Mouse (Mus musculus) hindbrain, postnatal 0 days (tissue): Measurements from ENCODE around the gene Gtpbp1. TPM values are rescaled to one million over a fixed set of nuclear protein-coding genes. Genes with fewer than 3 reads are reported as not detected.

Source experiments
- ATAC-seq: fragments of 200-750 bp; cut with Nextera tagmentation; 2 replicates; pipeline ENCODE4 v1.8.0; 2017; ENCODE audit warnings: mild to moderate bottlenecking, moderate TSS enrichment, moderate library complexity
- DNase-seq: peaks from one replicate; pipeline ENCODE4 v3.0.0-alpha.2; 2015; ENCODE audit warnings: low spot score
- H3K27ac ChIP-seq: fragments of 300-500 bp; sonication (generic); 2 replicates; pipeline ENCODE4 v1.5.1; 2014; ENCODE audit warnings: mild to moderate bottlenecking
- H3K27me3 ChIP-seq: fragments of 300-500 bp; sonication (generic); 2 replicates; pipeline ENCODE4 v1.6.1; 2014; ENCODE audit warnings: low read length, mixed read lengths; ENCODE audit not compliant: insufficient read depth
- H3K36me3 ChIP-seq: fragments of 300-500 bp; sonication (generic); 2 replicates; pipeline ENCODE4 v1.6.1; 2014; ENCODE audit warnings: low read length, mixed read lengths; ENCODE audit not compliant: insufficient read depth
- H3K4me1 ChIP-seq: fragments of 300-500 bp; sonication (generic); 2 replicates; pipeline ENCODE4 v1.6.1; 2014; ENCODE audit warnings: antibody characterized with exemption, low read length, mixed read lengths; ENCODE audit not compliant: insufficient read depth
- H3K4me2 ChIP-seq: fragments of 300-500 bp; sonication (generic); 2 replicates; pipeline ENCODE4 v1.6.1; 2014; ENCODE audit warnings: low read depth, mild to moderate bottlenecking, low read length, moderate library complexity, mixed read lengths
- H3K4me3 ChIP-seq: fragments of 300-500 bp; sonication (generic); 2 replicates; pipeline ENCODE4 v1.5.1; 2014; ENCODE audit warnings: low read length
- H3K9ac ChIP-seq: fragments of 300-500 bp; sonication (generic); replicated peaks from 2 replicates; pipeline ENCODE4 v1.6.1; 2014; ENCODE audit warnings: mild to moderate bottlenecking, low read length, moderate library complexity, mixed read lengths
- H3K9me3 ChIP-seq: fragments of 300-500 bp; sonication (generic); 2 replicates; pipeline ENCODE4 v1.6.1; 2016; ENCODE audit warnings: low read length, mixed read lengths
- CTCF ChIP-seq: IDR thresholded peaks from 2 replicates; pipeline ENCODE4 v1.5.1; 2016; ENCODE audit warnings: antibody characterized with exemption, control low read depth, low read depth
- WGBS: fragments of 180-500 bp; shearing (Covaris S2); extraction: QIAGEN DNeasy Blood & Tissue Kit; methylation state at CpG from one replicate; pipeline ENCODE4 v1.1.7; 2014; 5-methylcytosine and 5-hydroxymethylcytosine counted together
- polyA plus RNA-seq: library from polyadenylated mRNA; unstranded; fragments of >200 nt; fragmentation: Nextera tagmentation; extraction: Ambion mirVana; gene quantifications from 2 replicates; pipeline ENCODE4 v1.2.1, GENCODE M21; 2015
- total RNA-seq: library from RNA; depleted of rRNA; stranded (reverse); fragments of >200 nt; gene quantifications from 2 replicates; pipeline ENCODE4 v1.2.3, GENCODE M21; 2014

The Gtpbp1 gene
- total and polyA plus RNA-seq, 2 experiments from 2014 or later: 38.3 to 88.2 TPM

DNA sequence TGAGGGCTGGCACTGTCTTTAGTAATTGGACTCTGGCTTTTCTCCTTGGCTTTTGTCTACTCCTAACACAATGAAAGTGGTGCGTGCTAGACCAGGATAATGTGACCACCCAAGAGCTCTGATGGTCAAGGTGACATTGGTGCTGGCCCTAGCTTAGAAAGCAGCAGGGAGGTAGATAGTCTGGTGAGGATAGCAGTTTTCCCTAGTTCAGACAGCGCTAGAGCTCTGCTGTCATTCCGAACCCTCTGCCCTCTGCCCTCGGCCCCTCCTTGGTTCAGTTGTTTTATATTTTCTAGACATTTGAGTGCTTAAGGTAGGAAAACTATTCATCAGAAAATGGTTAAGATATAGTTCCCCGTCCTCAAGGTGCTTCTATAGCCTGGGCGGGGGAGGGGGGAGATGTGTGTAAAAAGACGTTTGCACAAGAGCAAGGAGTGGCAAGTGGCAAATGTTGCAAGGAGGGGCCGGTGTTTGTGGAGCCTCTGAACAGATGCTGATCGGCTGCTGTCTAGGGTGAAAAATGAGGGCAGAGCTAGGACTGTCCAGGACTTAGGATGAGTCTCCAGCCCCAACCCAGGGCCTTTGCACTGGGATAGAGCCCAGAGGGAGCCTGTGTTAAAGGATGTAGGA, 7.0 kb downstream of the Gtpbp1 start:
- ATAC-seq: peak; percentile 62
- TF ChIP-seq CTCF: no peak

DNA sequence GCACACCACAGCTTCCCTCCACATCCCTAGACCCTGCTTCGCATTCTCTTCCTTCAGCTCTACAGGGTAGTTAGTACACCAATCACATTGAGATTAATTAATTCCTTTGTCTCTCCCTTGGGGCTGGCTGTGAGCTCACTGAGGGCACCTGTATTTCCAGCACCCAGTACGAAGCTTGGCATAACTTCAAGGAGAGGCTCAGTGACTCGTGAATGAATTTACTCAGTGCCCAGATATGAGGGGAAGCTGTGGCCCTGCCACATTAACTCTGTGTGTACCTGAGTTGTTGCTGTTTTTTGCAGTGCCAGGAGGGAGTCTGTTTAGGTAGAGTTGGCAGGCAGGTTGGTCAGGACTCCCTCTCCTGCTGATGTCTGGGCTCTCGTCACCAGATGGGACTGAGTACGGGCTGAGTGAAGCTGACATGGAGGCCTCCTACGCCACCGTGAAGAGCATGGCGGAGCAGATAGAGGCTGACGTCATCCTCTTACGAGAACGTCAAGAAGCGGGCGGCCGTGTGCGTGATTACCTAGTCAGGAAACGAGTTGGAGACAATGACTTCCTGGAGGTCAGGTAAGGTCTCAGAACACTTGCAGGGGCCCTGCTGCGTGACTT, 16.1 kb downstream of the Gtpbp1 start:
- Histone ChIP-seq H3K9ac (no peak overlapping the region), H3K27ac (no peak overlapping the region), H3K9me3 (no peaks in the 10 kb centered on the region), H3K27me3 (no peaks in the 10 kb centered on the region), H3K4me3 (no peak overlapping the region), H3K4me1 (no peaks in the 10 kb centered on the region), H3K4me2 (no peak overlapping the region), H3K36me3 (peaks cover 32% of the 10 kb centered on the region)
- DNase-seq: no peak
- 81% methylated on average over 17 of the region's 17 CpGs for WGBS
- ATAC-seq: no peak
- no peak for TF ChIP-seq CTCF

More for the DNA sequence above, 7.0 kb downstream of the Gtpbp1 start:
- no peaks in the 10 kb centered on the region for H3K27me3 ChIP-seq
- DNase-seq: no peak
- no peak overlapping the region for H3K9ac ChIP-seq
- no peak overlapping the region for H3K4me3 ChIP-seq
- no peak overlapping the region for H3K4me2 ChIP-seq
- H3K9me3 ChIP-seq: no peaks in the 10 kb centered on the region
- 0 out of 2 replicates have a peak, but pooled peaks cover 4% of the 10 kb centered on the region for H3K4me1 ChIP-seq
- peak overlapping the region; percentile 75 for H3K27ac ChIP-seq
- H3K36me3 ChIP-seq: no peaks in the 10 kb centered on the region; the same call in 1 of the 2 replicates
- 69% methylated on average over 9 of the region's 9 CpGs for WGBS

DNA sequence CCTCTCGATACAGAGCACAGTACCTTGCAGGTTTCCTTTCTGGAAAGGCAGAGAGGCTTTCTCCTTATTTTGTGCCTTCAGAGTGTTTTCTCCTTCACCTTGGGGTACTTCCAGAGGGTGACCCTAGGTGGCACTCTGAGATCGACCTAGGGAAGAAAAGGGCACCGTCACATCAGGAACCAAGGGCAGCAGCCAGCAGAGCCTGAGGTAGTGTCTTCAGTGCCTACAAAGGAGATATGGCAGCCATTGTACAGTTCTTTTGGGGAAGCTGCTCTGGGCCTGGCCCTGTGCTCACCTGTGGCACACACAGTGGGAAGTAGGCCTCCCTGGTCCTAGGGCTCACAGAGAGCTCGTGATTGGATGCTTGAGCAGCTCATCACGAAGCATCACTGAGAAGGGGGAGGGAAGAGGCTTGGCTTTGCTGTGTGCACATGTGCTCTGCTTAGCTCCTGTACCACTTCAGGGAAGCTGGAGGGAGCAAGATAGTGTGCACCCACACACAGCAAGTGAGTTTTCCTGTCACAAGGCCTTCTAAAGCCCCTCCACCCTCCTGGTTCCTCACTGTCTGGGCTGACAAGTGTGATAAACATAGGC, 17.7 kb downstream of the Gtpbp1 start:
- Histone ChIP-seq H3K4me3 (no peak overlapping the region), H3K4me1 (no peaks in the 10 kb centered on the region), H3K36me3 (peaks cover 47% of the 10 kb centered on the region), H3K9me3 (no peaks in the 10 kb centered on the region), H3K27ac (no peak overlapping the region), H3K27me3 (no peaks in the 10 kb centered on the region), H3K9ac (no peak overlapping the region), H3K4me2 (no peak overlapping the region)
- 94% methylated on average over 5 of the region's 5 CpGs for WGBS
- DNase-seq: no peak
- TF ChIP-seq CTCF: no peak
- ATAC-seq: no peak

DNA sequence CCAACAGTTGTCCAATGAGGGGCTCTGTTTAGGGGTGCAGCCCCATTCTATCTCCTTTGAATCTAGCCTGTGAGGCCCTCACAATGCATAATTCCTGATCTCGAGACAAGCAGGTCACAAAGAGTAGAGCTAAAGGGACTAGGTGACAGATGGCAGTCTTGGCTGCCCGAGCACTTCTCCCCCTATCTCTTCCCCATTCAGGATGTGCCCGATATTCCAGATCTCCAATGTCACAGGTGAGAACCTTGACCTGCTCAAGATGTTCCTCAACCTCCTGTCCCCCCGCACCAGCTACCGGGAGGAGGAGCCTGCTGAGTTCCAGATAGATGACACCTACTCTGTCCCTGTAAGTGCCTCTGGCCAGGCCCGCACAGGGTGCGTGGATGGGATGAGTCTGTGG, 25.0 kb downstream of the Gtpbp1 start:
- Histone ChIP-seq H3K4me2 (no peak overlapping the region), H3K4me3 (no peak overlapping the region), H3K9ac (no peak overlapping the region), H3K4me1 (no peaks in the 10 kb centered on the region), H3K27ac (no peak overlapping the region), H3K9me3 (no peaks in the 10 kb centered on the region), H3K27me3 (no peaks in the 10 kb centered on the region), H3K36me3 (peaks cover 65% of the 10 kb centered on the region)
- ATAC-seq (no peak), DNase-seq (no peak)
- 90% methylated on average over 7 of the region's 7 CpGs for WGBS
- no peak for TF ChIP-seq CTCF

DNA sequence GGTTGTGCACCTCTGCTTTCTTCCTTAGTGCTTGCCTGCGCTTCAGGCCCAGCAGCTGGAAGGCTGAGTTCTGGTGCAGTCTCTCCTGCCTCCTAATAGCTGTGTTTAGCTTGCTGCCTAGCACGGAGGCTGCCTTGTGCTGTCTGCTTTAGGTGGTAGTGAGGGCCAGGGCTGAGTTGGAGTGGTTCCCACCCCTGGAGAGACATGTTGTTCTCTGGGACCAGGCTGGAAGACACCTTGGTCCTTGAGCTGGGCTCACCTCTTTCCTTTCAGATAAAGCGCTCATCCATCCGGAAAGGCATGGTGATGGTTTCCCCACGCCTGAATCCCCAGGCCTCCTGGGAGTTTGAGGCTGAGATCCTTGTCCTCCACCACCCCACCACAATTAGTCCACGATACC, 26.1 kb downstream of the Gtpbp1 start:
- Histone ChIP-seq H3K4me2 (no peak overlapping the region), H3K9me3 (no peaks in the 10 kb centered on the region), H3K4me3 (no peak overlapping the region), H3K27ac (no peak overlapping the region), H3K36me3 (peaks cover 61% of the 10 kb centered on the region), H3K9ac (no peak overlapping the region), H3K4me1 (no peaks in the 10 kb centered on the region), H3K27me3 (no peaks in the 10 kb centered on the region)
- ATAC-seq (no peak), DNase-seq (no peak)
- no peak for TF ChIP-seq CTCF
- 84% methylated on average over 6 of the region's 6 CpGs for WGBS

DNA sequence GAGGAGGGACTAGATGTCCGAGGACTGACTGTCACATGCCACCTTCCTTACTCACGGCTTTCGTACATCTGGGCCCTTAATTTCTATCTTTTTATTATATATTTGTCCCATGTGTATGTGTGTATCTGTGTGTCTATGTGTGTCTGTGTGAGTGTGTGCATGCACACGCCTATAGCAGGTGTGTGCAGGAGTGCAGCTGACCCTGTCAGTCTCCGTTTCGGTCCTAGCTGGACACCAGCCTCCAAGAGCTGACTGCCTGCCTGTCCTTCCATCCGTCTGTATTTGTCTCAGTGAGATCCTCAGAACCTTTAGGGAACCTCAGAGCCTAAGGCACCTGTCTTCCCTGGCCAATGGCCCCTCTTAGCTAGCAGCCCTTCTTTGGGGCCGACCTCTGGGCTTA, 29.6 kb downstream of the Gtpbp1 start:
- TF ChIP-seq CTCF: no peak
- Histone ChIP-seq H3K36me3 (peaks cover 44% of the 10 kb centered on the region), H3K27ac (no peak overlapping the region), H3K4me3 (no peak overlapping the region), H3K27me3 (no peaks in the 10 kb centered on the region), H3K9ac (no peak overlapping the region), H3K4me2 (no peak overlapping the region), H3K4me1 (no peaks in the 10 kb centered on the region), H3K9me3 (no peaks in the 10 kb centered on the region)
- DNase-seq: no peak
- no peak for ATAC-seq
- WGBS: 92% methylated on average over 8 of the region's 8 CpGs

DNA sequence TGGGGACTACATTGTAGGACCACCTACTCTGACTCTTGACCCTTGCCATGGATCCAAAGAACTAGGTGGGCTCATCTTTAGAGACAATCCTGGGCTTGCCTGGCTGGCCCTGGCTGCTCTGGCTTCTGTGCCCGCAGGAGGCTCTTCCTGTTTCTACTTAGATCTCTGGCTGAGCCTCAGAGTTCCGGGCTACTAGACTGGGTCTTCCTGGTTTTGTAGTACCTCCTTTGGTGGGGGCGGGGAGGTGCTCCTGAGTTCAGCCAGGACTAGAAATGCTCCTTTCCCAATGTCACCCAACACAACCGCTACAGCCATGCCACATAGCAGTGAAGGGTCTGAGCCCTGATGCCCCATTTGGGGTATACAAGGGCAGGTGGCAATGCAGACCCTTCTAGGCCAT, 30.2 kb downstream of the Gtpbp1 start:
- no peak overlapping the region for H3K4me2 ChIP-seq
- no peak overlapping the region for H3K4me3 ChIP-seq
- DNase-seq (no peak), ATAC-seq (no peak)
- H3K9ac ChIP-seq: no peak overlapping the region
- H3K9me3 ChIP-seq: no peaks in the 10 kb centered on the region
- TF ChIP-seq CTCF: no peak
- no peaks in the 10 kb centered on the region for H3K27me3 ChIP-seq
- no peaks in the 10 kb centered on the region for H3K4me1 ChIP-seq
- WGBS: 84% methylated on average over 4 of the region's 4 CpGs
- peaks cover 45% of the 10 kb centered on the region for H3K36me3 ChIP-seq
- H3K27ac ChIP-seq: no peak overlapping the region
